Mouse (Mus musculus) limb, embryonic 12.5 days (tissue): ENCODE data around the gene Plpp3. TPM values are rescaled to one million over a fixed set of nuclear protein-coding genes. Genes with fewer than 3 reads are reported as not detected.

ENCODE experiments used
- ATAC-seq: fragments of 200-750 bp; cut with Nextera tagmentation; 2 replicates; pipeline ENCODE4 v1.8.0; 2017; ENCODE audit warnings: low read depth, moderate TSS enrichment; ENCODE audit not compliant: insufficient number of reproducible peaks, insufficient read depth, low FRiP score, low TSS enrichment
- H3K27ac ChIP-seq: fragments of 300-500 bp; sonication (generic); 2 replicates; pipeline ENCODE4 v1.5.1; 2016; ENCODE audit warnings: mild to moderate bottlenecking, moderate library complexity
- H3K27me3 ChIP-seq: fragments of 300-500 bp; sonication (generic); 2 replicates; pipeline ENCODE4 v1.6.1; 2016; ENCODE audit warnings: mild to moderate bottlenecking, moderate library complexity
- H3K36me3 ChIP-seq: fragments of 300-500 bp; sonication (generic); 2 replicates; pipeline ENCODE4 v1.6.1; 2016; ENCODE audit warnings: mild to moderate bottlenecking, moderate library complexity
- H3K4me1 ChIP-seq: fragments of 300-500 bp; sonication (generic); replicated peaks from 2 replicates; pipeline ENCODE4 v1.6.1; 2016
- H3K4me2 ChIP-seq: fragments of 300-500 bp; sonication (generic); 2 replicates; pipeline ENCODE4 v1.6.1; 2016; ENCODE audit warnings: mild to moderate bottlenecking, moderate library complexity
- H3K4me3 ChIP-seq: fragments of 300-500 bp; sonication (generic); replicated peaks from 2 replicates; pipeline ENCODE4 v1.5.1; 2016; ENCODE audit warnings: mild to moderate bottlenecking
- H3K9ac ChIP-seq: fragments of 300-500 bp; sonication (generic); replicated peaks from 2 replicates; pipeline ENCODE4 v1.6.1; 2016; ENCODE audit warnings: mild to moderate bottlenecking, moderate library complexity
- H3K9me3 ChIP-seq: fragments of 300-500 bp; sonication (generic); 2 replicates; pipeline ENCODE4 v1.6.1; 2016; ENCODE audit warnings: mild to moderate bottlenecking, moderate library complexity
- WGBS: fragments of 180-500 bp; shearing (Covaris S2); methylation state at CpG from one replicate; pipeline ENCODE4 v1.1.7; 2016; 5-methylcytosine and 5-hydroxymethylcytosine counted together
- polyA plus RNA-seq: library from polyadenylated mRNA; unstranded; fragments of >200 nt; fragmentation: Nextera tagmentation; extraction: Ambion mirVana; gene quantifications from 2 replicates; pipeline ENCODE4 v1.2.1, GENCODE M21; 2016

The Plpp3 gene
- polyA plus RNA-seq, 1 experiment from 2014 or later: 96.0 TPM

DNA sequence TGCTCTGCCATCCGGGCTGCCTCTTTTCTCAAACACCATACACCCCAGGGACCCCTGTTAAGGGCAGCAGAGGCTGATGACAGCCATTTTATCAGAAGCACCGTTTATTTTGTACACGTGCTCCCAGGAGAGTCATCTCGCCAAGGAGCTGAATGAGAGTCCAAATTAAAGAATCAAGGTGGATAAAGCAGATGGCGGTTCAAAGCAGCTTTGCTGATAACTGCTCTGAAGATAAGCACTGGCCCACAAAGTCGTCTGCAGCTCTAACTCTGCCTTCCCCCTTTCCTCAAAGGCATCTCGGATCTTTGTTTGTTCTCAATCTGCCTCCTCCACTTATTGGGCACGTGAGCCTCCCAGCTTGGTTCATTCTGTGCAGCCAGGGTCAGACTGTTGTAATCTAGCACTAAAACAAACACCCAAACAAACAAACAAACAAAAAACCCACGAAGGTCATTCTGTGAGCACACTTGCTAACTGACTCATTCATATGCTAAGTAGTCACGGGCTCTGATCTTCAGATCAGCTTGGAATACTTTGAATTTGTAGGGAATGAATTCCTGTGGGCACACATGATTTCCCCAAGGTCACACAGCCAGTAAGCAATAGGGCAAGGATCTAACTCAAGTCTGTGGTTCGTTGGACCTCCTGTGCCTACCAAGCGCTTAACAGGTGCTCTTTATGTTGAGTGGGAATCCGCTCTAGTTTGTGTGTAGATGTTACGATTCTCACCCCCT lies 119.1 kb downstream of the Plpp3 start:
- Histone ChIP-seq H3K4me1 (peaks cover 16% of the 10 kb centered on the region), H3K4me2 (no peak overlapping the region), H3K27me3 (no peaks in the 10 kb centered on the region), H3K36me3 (no peaks in the 10 kb centered on the region), H3K9me3 (no peaks in the 10 kb centered on the region), H3K27ac (no peak overlapping the region), H3K4me3 (no peak overlapping the region), H3K9ac (no peak overlapping the region)
- 40% methylated on average over 14 of the region's 14 CpGs for WGBS
- no peak for ATAC-seq

DNA sequence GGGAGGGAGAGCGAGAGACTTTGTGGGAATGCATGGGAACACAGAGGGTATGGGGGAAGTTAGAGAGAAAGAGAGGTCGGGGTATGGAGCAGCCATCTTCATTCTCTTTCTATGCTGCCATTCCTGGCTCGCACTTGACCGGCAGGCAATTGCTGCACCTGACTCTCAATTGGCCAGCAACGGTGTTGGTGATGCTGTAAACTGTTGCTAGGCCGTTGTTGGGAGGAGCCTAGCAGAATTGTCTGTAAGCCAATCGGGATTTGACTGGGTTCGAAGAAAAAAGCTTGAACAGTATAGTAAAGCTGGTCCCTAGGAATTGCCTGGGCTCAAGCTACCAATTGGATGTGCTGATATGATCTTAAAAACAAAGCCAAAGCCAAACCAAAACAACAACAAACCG lies 121.0 kb downstream of the Plpp3 start:
- Histone ChIP-seq H3K27ac (no peak overlapping the region), H3K4me1 (peaks cover 31% of the 10 kb centered on the region)
- no peak for ATAC-seq

DNA sequence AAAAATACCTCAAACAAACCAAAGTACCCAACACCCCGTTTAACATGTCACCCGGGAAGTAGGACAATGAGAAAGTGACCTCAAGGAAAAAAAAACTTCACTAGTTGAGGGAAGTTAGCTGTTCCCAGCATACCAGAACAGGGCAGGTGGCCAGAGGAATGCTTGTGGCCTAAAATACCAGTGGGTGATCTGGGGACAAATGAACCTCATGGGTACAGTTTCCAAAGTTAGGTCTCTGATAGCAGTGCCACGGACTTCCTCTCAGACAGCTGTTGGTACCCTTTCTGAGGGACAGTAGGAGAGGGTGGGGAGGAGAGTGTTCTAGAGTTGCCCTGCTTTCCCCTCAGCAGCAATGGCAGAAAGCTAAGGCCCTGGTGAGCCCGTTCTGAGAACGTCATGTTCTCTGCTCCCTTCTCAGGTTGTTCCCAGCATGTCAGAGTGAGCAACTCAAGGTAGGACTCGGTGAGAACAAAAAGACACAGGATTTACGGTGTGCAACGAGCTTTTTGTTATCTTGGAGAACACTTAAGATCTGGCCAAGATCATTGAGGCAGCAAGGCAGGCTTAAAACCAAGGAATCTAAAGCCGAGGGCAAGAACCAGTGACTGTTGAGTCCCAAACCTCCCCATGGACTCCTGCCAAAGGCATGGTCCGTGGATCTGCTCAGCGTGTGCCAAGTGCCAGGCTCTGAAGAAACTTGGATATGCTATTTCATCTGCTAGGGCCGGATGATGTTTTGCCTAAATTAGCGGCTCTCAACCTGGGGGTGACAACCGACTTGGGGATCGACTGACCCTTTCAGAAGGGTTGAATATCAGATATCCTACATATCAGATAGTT lies 121.6 kb downstream of the Plpp3 start:
- H3K9me3 ChIP-seq: no peaks in the 10 kb centered on the region
- no peak for ATAC-seq
- no peak overlapping the region for H3K4me3 ChIP-seq
- no peaks in the 10 kb centered on the region for H3K36me3 ChIP-seq
- no peak overlapping the region for H3K27ac ChIP-seq
- H3K9ac ChIP-seq: no peak overlapping the region
- peaks cover 32% of the 10 kb centered on the region for H3K4me1 ChIP-seq
- WGBS: 86% methylated on average over 15 of the region's 15 CpGs
- H3K27me3 ChIP-seq: no peaks in the 10 kb centered on the region
- no peak overlapping the region for H3K4me2 ChIP-seq

More for the DNA sequence above, 121.0 kb downstream of the Plpp3 start:
- Histone ChIP-seq H3K4me2 (no peak overlapping the region), H3K4me3 (no peak overlapping the region), H3K9ac (no peak overlapping the region), H3K27me3 (no peaks in the 10 kb centered on the region), H3K36me3 (no peaks in the 10 kb centered on the region), H3K9me3 (no peaks in the 10 kb centered on the region)
- WGBS: 53% methylated on average over 9 of the region's 9 CpGs

DNA sequence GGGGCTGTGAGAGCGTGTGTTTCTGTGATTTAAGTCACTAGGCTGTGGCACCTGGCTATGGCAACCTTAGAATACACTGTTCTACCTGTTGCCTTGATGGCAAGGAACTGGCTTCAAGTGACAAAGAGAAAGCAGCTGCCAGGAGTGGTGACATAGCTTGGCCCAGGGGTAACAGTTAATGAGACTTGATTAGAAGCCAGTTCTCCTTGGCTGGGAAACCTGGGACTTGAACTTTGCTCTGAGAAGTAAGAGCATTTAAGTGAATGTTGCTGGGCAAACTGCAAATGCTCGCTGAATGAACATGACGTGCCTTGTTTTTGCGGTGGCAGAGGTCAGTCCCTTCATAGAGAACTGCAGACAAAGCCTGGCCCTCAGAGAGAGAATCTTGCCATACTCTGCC lies 122.7 kb downstream of the Plpp3 start:
- Histone ChIP-seq H3K9me3 (no peaks in the 10 kb centered on the region), H3K4me1 (peaks cover 32% of the 10 kb centered on the region), H3K4me3 (no peak overlapping the region), H3K27me3 (no peaks in the 10 kb centered on the region), H3K4me2 (no peak overlapping the region), H3K9ac (no peak overlapping the region), H3K27ac (no peak overlapping the region), H3K36me3 (no peaks in the 10 kb centered on the region)
- 81% methylated on average over 4 of the region's 4 CpGs for WGBS
- ATAC-seq: no peak

DNA sequence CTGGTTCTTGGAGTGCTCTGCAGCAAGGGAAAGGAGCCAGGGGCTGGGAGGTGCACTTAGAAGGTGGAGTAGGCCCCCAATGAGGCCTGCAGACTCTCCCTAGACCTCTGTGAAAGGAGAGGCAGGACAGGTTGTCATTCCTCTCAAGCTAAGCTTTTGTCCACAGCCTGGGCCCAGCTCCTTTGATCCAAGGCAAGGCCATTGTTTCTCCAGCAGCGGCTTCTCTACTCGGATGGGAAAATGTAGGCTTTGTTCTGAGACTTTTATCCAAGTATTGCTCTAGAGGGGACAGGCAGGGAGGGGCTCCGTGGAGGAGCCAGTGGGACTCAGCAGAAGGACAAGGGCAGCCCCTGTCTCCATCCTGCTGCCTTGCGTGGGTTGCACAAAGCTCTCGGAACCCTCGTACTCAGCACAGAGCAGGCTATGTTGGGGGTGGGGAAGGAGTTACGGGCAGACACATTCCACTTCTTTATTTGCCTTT lies 124.6 kb downstream of the Plpp3 start:
- 46% methylated on average over 7 of the region's 7 CpGs for WGBS
- peaks cover 17% of the 10 kb centered on the region for H3K4me1 ChIP-seq
- H3K9me3 ChIP-seq: no peaks in the 10 kb centered on the region
- no peak overlapping the region for H3K27ac ChIP-seq
- no peaks in the 10 kb centered on the region for H3K36me3 ChIP-seq
- ATAC-seq: no peak
- no peak overlapping the region for H3K4me2 ChIP-seq
- no peak overlapping the region for H3K9ac ChIP-seq
- H3K27me3 ChIP-seq: no peaks in the 10 kb centered on the region
- H3K4me3 ChIP-seq: no peak overlapping the region

Other genes with a start within 250 kb of the Plpp3 start
- gene Fyb2, start 243.9 kb upstream of the Plpp3 start, polyA plus RNA-seq: 0.09 TPM in 1 of 2 replicates, not detected in the other
- gene Prkaa2, start 47.5 kb upstream of the Plpp3 start, polyA plus RNA-seq: 0.92 and 0.99 TPM in 2 replicates